Mouse (Mus musculus) heart, embryonic 14.5 days (tissue): ENCODE results near the gene Dnaja3. TPM values are rescaled to one million over a fixed set of nuclear protein-coding genes. Genes with fewer than 3 reads are reported as not detected.
A peak's percentile ranks its signal among the peaks of the same experiment; 100 is the strongest.

Source experiments
- ATAC-seq: fragments of 200-750 bp; cut with Nextera tagmentation; 2 replicates; pipeline ENCODE4 v1.8.0; 2017; ENCODE audit warnings: low read depth, moderate TSS enrichment; ENCODE audit not compliant: insufficient number of reproducible peaks, insufficient read depth, low FRiP score
- H3K27ac ChIP-seq, 2 experiments: fragments of 200-500 bp in 1 of 2; fragments of 300-500 bp in 1 of 2; sonication (generic) in 1 of 2; replicated peaks in 1 of 2; 2 replicates each; pipeline ENCODE4 v1.5.1; 2012 to 2014; ENCODE audit warnings: low read depth in 2 of 2, low read length in 2 of 2, control low read depth in 1 of 2, mild to moderate bottlenecking in 1 of 2, mixed read lengths in 1 of 2; ENCODE audit not compliant: control insufficient read depth in 1 of 2, insufficient read depth in 1 of 2
- H3K27me3 ChIP-seq: fragments of 300-500 bp; sonication (generic); 2 replicates; pipeline ENCODE4 v1.6.1; 2014; ENCODE audit warnings: mild to moderate bottlenecking, low read length, control low read depth; ENCODE audit not compliant: control insufficient read depth, insufficient read depth
- H3K36me3 ChIP-seq: fragments of 300-500 bp; sonication (generic); 2 replicates; pipeline ENCODE4 v1.6.1; 2014; ENCODE audit warnings: mild to moderate bottlenecking, control low read depth, low read length, mixed read lengths; ENCODE audit not compliant: control insufficient read depth, insufficient read depth
- H3K4me1 ChIP-seq, 2 experiments: fragments of 200-500 bp in 1 of 2; fragments of 300-500 bp in 1 of 2; sonication (generic) in 1 of 2; 2 replicates each; pipeline ENCODE4 v1.6.1; 2012 to 2014; ENCODE audit warnings: low read length in 2 of 2, control low read depth in 1 of 2, mixed read lengths in 1 of 2; ENCODE audit not compliant: control insufficient read depth in 2 of 2, insufficient read depth in 2 of 2
- H3K4me2 ChIP-seq: fragments of 300-500 bp; sonication (generic); 2 replicates; pipeline ENCODE4 v1.6.1; 2014; ENCODE audit warnings: mild to moderate bottlenecking, low read length
- H3K4me3 ChIP-seq, 2 experiments: fragments of 200-500 bp in 1 of 2; fragments of 300-500 bp in 1 of 2; sonication (generic) in 1 of 2; 2 replicates each; pipeline ENCODE4 v1.5.1; 2012 to 2014; ENCODE audit warnings: low read length in 2 of 2, mild to moderate bottlenecking in 2 of 2, control low read depth in 1 of 2, low read depth in 1 of 2, moderate library complexity in 1 of 2; ENCODE audit not compliant: control insufficient read depth in 1 of 2, insufficient read depth in 1 of 2
- H3K9ac ChIP-seq: fragments of 300-500 bp; sonication (generic); 2 replicates; pipeline ENCODE4 v1.6.1; 2014; ENCODE audit warnings: mild to moderate bottlenecking, low read length
- H3K9me3 ChIP-seq: fragments of 300-500 bp; sonication (generic); 2 replicates; pipeline ENCODE4 v1.6.1; 2016; ENCODE audit warnings: low read length, control low read depth; ENCODE audit not compliant: control insufficient read depth
- WGBS: fragments of 180-500 bp; shearing (Covaris S2); extraction: QIAGEN DNeasy Blood & Tissue Kit; methylation state at CpG from one replicate; pipeline ENCODE4 v1.1.7; 2014; 5-methylcytosine and 5-hydroxymethylcytosine counted together
- polyA plus RNA-seq: library from polyadenylated mRNA; unstranded; fragments of >200 nt; fragmentation: Nextera tagmentation; extraction: Ambion mirVana; gene quantifications from 2 replicates; pipeline ENCODE4 v1.2.1, GENCODE M21; 2014

The Dnaja3 gene
- polyA plus RNA-seq, 1 experiment from 2014 or later, result 70.3 TPM

- Histone ChIP-seq H3K4me3 (no peak overlapping the region), H3K4me2 (no peak overlapping the region)
These were observed 31.8 kb upstream of the Dnaja3 start for GRCm38 (mm10) chr16:4607818-4608531.

GRCm38 (mm10) chr16:4608532-4609059 is 31.2 kb upstream of the Dnaja3 start:
- no peak overlapping the region for H3K9ac ChIP-seq
- no peaks in the 10 kb centered on the region for H3K27me3 ChIP-seq
- H3K27ac ChIP-seq, result no peak overlapping the region
- 80% methylated on average over 19 of the region's 19 CpGs for WGBS
- H3K4me1 ChIP-seq, result peaks cover 36 to 49% of the 10 kb centered on the region in 2 experiments
- ATAC-seq, result no peak
- no peak overlapping the region for H3K4me3 ChIP-seq
- no peak overlapping the region for H3K4me2 ChIP-seq
- H3K9me3 ChIP-seq, result no peaks in the 10 kb centered on the region
- H3K36me3 ChIP-seq, result peaks cover 51% of the 10 kb centered on the region

More at GRCm38 (mm10) chr16:4607818-4608531, 31.8 kb upstream of the Dnaja3 start:
- ATAC-seq, result 0 out of 2 replicates have a peak, but pooled peaks have one; percentile 20
- WGBS, result 43% methylated on average over 9 of the region's 9 CpGs
- H3K4me1 ChIP-seq, result peaks cover 42 to 55% of the 10 kb centered on the region in 2 experiments
- H3K27ac ChIP-seq, result peak overlapping the region; percentile 42 to 56; a peak in 2 of 4 replicates
- no peaks in the 10 kb centered on the region for H3K9me3 ChIP-seq
- H3K36me3 ChIP-seq, result peaks cover 44% of the 10 kb centered on the region
- H3K27me3 ChIP-seq, result no peaks in the 10 kb centered on the region
- no peak overlapping the region; the same call in 1 of the 2 replicates for H3K9ac ChIP-seq

- Histone ChIP-seq H3K27ac (no peak overlapping the region), H3K36me3 (peaks cover 76% of the 10 kb centered on the region)
- 87% methylated on average over 5 of the region's 5 CpGs for WGBS
These were observed 28.6 kb upstream of the Dnaja3 start for GRCm38 (mm10) chr16:4611193-4611592.

GRCm38 (mm10) chr16:4611676-4612075 is 28.1 kb upstream of the Dnaja3 start:
- Histone ChIP-seq H3K9me3 (no peaks in the 10 kb centered on the region), H3K4me2 (no peak overlapping the region), H3K27ac (no peak overlapping the region), H3K9ac (no peak overlapping the region), H3K4me3 (no peak overlapping the region), H3K4me1 (peaks cover 11 to 22% of the 10 kb centered on the region in 2 experiments), H3K36me3 (peaks cover 81% of the 10 kb centered on the region), H3K27me3 (no peaks in the 10 kb centered on the region)
- 93% methylated on average over 7 of the region's 7 CpGs for WGBS
- no peak for ATAC-seq

More at GRCm38 (mm10) chr16:4611193-4611592, 28.6 kb upstream of the Dnaja3 start:
- no peak overlapping the region for H3K4me3 ChIP-seq
- H3K4me2 ChIP-seq, result no peak overlapping the region
- peaks cover 16 to 27% of the 10 kb centered on the region in 2 experiments for H3K4me1 ChIP-seq
- ATAC-seq, result no peak
- H3K9ac ChIP-seq, result no peak overlapping the region
- H3K27me3 ChIP-seq, result no peaks in the 10 kb centered on the region
- H3K9me3 ChIP-seq, result no peaks in the 10 kb centered on the region

- H3K36me3 ChIP-seq, result peaks cover 92% of the 10 kb centered on the region
- no peak overlapping the region for H3K4me3 ChIP-seq
- H3K27me3 ChIP-seq, result no peaks in the 10 kb centered on the region
- H3K4me1 ChIP-seq, result 0 out of 4 replicates have a peak, but pooled peaks cover 0 to 4% of the 10 kb centered on the region in 2 experiments
- H3K4me2 ChIP-seq, result no peak overlapping the region
- no peak overlapping the region for H3K9ac ChIP-seq
- 89% methylated on average over 9 of the region's 9 CpGs for WGBS
- H3K27ac ChIP-seq, result no peak overlapping the region
- H3K9me3 ChIP-seq, result no peaks in the 10 kb centered on the region
- ATAC-seq, result no peak
These were observed 26.1 kb upstream of the Dnaja3 start for GRCm38 (mm10) chr16:4613736-4614135.

- no peak overlapping the region for H3K4me2 ChIP-seq
- H3K4me3 ChIP-seq, result no peak overlapping the region
- WGBS, result 88% methylated on average over 3 of the region's 3 CpGs
- peaks cover 85% of the 10 kb centered on the region for H3K36me3 ChIP-seq
- H3K4me1 ChIP-seq, result 0 out of 4 replicates have a peak, but pooled peaks cover 0 to 4% of the 10 kb centered on the region in 2 experiments
- no peak overlapping the region for H3K27ac ChIP-seq
- H3K9me3 ChIP-seq, result no peaks in the 10 kb centered on the region
- H3K27me3 ChIP-seq, result no peaks in the 10 kb centered on the region
- no peak overlapping the region for H3K9ac ChIP-seq
- ATAC-seq, result no peak
These were observed 25.1 kb upstream of the Dnaja3 start for GRCm38 (mm10) chr16:4614639-4615038.

GRCm38 (mm10) chr16:4615297-4615696 is 24.5 kb upstream of the Dnaja3 start:
- no peak for ATAC-seq
- WGBS, result 88% methylated on average over 1 of the region's 1 CpGs
- Histone ChIP-seq H3K4me1 (0 out of 4 replicates have a peak, but pooled peaks cover 0 to 7% of the 10 kb centered on the region in 2 experiments), H3K4me3 (no peak overlapping the region), H3K9me3 (no peaks in the 10 kb centered on the region), H3K27me3 (no peaks in the 10 kb centered on the region), H3K9ac (no peak overlapping the region), H3K27ac (no peak overlapping the region), H3K4me2 (no peak overlapping the region), H3K36me3 (peaks cover 78% of the 10 kb centered on the region)
